Mouse (Mus musculus): Measurements from ENCODE around the gene Kcp. TPM values are rescaled to one million over a fixed set of nuclear protein-coding genes. Genes with fewer than 3 reads are reported as not detected.

Kcp gene
- total and polyA plus RNA-seq, 3 experiments = 0.51 to 0.64 TPM; not detected in 1

GRCm38 (mm10) chr6:29433804-29434795, 73.7 kb downstream of the Kcp start:
- dilution Hi-C loops (cut with MboI; ENCODE audit: extremely low pct_ligation_motif_present, extremely low pct_unique_long_range_greater_than_20kb, low sequenced_read_pairs) = no loop called here
- H3K27ac ChIP-seq (ENCODE audit: insufficient read depth, low read depth) = no peak overlapping the region

GRCm38 (mm10) chr6:29433038-29433803, 74.5 kb downstream of the Kcp start, which contains the start of gene Flnc:
Flnc (plus strand) TSS chr6:29433256.
- no peak within 1 kb of the TSS for H3K4me3 ChIP-seq (replicated peaks in 1 of 3; ENCODE audit: low read depth in 2 of 3, low read length in 2 of 3, poor library complexity in 1 of 3)
- no peaks in the 10 kb centered on the region for H3K79me2 ChIP-seq (replicated peaks; ENCODE audit: control insufficient read depth, extremely low read depth, insufficient read depth, poor library complexity, severe bottlenecking)
- no peak within 1 kb of the TSS for H3K27ac ChIP-seq (ENCODE audit: insufficient read depth, low read depth)
- no peak within 1 kb of the TSS for H3K9ac ChIP-seq (ENCODE audit: insufficient read depth, low read depth)
- dilution Hi-C loops (cut with MboI; ENCODE audit: extremely low pct_ligation_motif_present, extremely low pct_unique_long_range_greater_than_20kb, low sequenced_read_pairs) (no loop called here), in situ Hi-C loops (cut with MboI; ENCODE audit: low pct_ligation_motif_present, low pct_unique_long_range_greater_than_20kb, low sequenced_read_pairs) (no loop called here)
- H3K27me3 ChIP-seq (replicated peaks) = peaks cover 6% of the 10 kb centered on the region
- DNase-seq (ENCODE audit: extremely low read depth) = no peak
- no peak within 1 kb of the TSS for H3K4me2 ChIP-seq (ENCODE audit: insufficient read depth, low read depth, poor library complexity, severe bottlenecking)
- TF ChIP-seq MEF2A (IDR thresholded peaks at IDR 0.05; ENCODE audit: borderline replicate concordance, low read depth, low read length) = no peak
- no peak for TF ChIP-seq ZKSCAN1 (IDR thresholded peaks at IDR 0.05; ENCODE audit: borderline replicate concordance, low read depth, low read length)
- no peak for TF ChIP-seq UBTF (IDR thresholded peaks at IDR 0.05; ENCODE audit: low read depth, low read length)
- TF ChIP-seq USF2 (conservative IDR thresholded peaks at IDR 0.05; ENCODE audit: low read depth, low read length) = no peak
- TF ChIP-seq MAX (IDR thresholded peaks at IDR 0.05; ENCODE audit: low read length) = no peak
- TF ChIP-seq ZMIZ1 (IDR thresholded peaks at IDR 0.05; ENCODE audit: low read depth, low read length) = no peak
- no peak for TF ChIP-seq POLR2AphosphoS2 (IDR thresholded peaks at IDR 0.05; ENCODE audit: low read depth, low read length)
- TF ChIP-seq USF1 (IDR thresholded peaks at IDR 0.05; ENCODE audit: low read depth, low read length) = no peak
- TF ChIP-seq NELFE (IDR thresholded peaks at IDR 0.05; ENCODE audit: low read depth, low read length) = no peak
- TF ChIP-seq EP300 (IDR thresholded peaks at IDR 0.05; ENCODE audit: low read length) = no peak
- no peaks in the 10 kb centered on the region for H3K36me3 ChIP-seq (replicated peaks in 1 of 2; ENCODE audit: control insufficient read depth in 1 of 2, insufficient read depth in 1 of 2, low read length in 1 of 2)
- H3K9me3 ChIP-seq (replicated peaks; ENCODE audit: low read length) = peaks cover 3% of the 10 kb centered on the region
- peaks cover 18 to 60% of the 10 kb centered on the region in 2 experiments for H3K4me1 ChIP-seq (ENCODE audit: control insufficient read depth in 1 of 2, insufficient read depth in 2 of 2)

More at GRCm38 (mm10) chr6:29433804-29434795, 73.7 kb downstream of the Kcp start:
- TF ChIP-seq UBTF (IDR thresholded peaks at IDR 0.05; ENCODE audit: low read depth, low read length) (no peak), CTCF (conservative IDR thresholded peaks at IDR 0.05 in 1 of 2, IDR thresholded peaks at IDR 0.05 in 1 of 2; ENCODE audit: low read depth in 2 of 2, low read length in 2 of 2) (no peak), MAFK (IDR thresholded peaks at IDR 0.05; ENCODE audit: insufficient replicate concordance, low read length) (no peak), NELFE (IDR thresholded peaks at IDR 0.05; ENCODE audit: low read depth, low read length) (no peak), ZNF384 (IDR thresholded peaks at IDR 0.05; ENCODE audit: low read depth, low read length) (no peak), TCF12 (IDR thresholded peaks at IDR 0.05; ENCODE audit: low read depth, low read length) (no peak), RCOR1 (conservative IDR thresholded peaks at IDR 0.05; ENCODE audit: low read depth, low read length) (no peak), MAZ (IDR thresholded peaks at IDR 0.05; ENCODE audit: low read depth, low read length) (no peak), MXI1 (IDR thresholded peaks at IDR 0.05; ENCODE audit: low read depth, low read length) (no peak), EP300 (IDR thresholded peaks at IDR 0.05; ENCODE audit: low read length) (no peak), POLR2A (IDR thresholded peaks at IDR 0.05; ENCODE audit: low read depth, low read length) (no peak), USF2 (conservative IDR thresholded peaks at IDR 0.05; ENCODE audit: low read depth, low read length) (no peak), TBP (conservative IDR thresholded peaks at IDR 0.05; ENCODE audit: low read depth, low read length) (no peak), USF1 (IDR thresholded peaks at IDR 0.05; ENCODE audit: low read depth, low read length) (no peak), BHLHE40 (IDR thresholded peaks at IDR 0.05; ENCODE audit: low read depth, low read length) (no peak), JUN (IDR thresholded peaks at IDR 0.05; ENCODE audit: insufficient read depth, low read depth, low read length) (no peak), CHD1 (IDR thresholded peaks at IDR 0.05; ENCODE audit: low read depth, low read length) (no peak), ZC3H11A (IDR thresholded peaks at IDR 0.05; ENCODE audit: low read depth, low read length) (no peak)
- Histone ChIP-seq H3K36me3 (replicated peaks in 1 of 2; ENCODE audit: control insufficient read depth in 1 of 2, insufficient read depth in 1 of 2, low read length in 1 of 2) (no peaks in the 10 kb centered on the region), H3K4me3 (replicated peaks in 1 of 3; ENCODE audit: low read depth in 2 of 3, low read length in 2 of 3, poor library complexity in 1 of 3) (no peak overlapping the region), H3K9me3 (replicated peaks; ENCODE audit: low read length) (peaks cover 3% of the 10 kb centered on the region), H3K9ac (ENCODE audit: insufficient read depth, low read depth) (no peak overlapping the region), H3K27me3 (replicated peaks) (peaks cover 8% of the 10 kb centered on the region), H3K4me1 (ENCODE audit: control insufficient read depth in 1 of 2, insufficient read depth in 2 of 2) (peaks cover 18 to 60% of the 10 kb centered on the region in 2 experiments), H3K4me2 (ENCODE audit: insufficient read depth, low read depth, poor library complexity, severe bottlenecking) (no peak overlapping the region), H3K79me2 (replicated peaks; ENCODE audit: control insufficient read depth, extremely low read depth, insufficient read depth, poor library complexity, severe bottlenecking) (no peaks in the 10 kb centered on the region)
- DNase-seq (ENCODE audit: extremely low read depth) = no peak
- in situ Hi-C loops (cut with MboI; ENCODE audit: low pct_ligation_motif_present, low pct_unique_long_range_greater_than_20kb, low sequenced_read_pairs) = no loop called here

All from CH12.LX (cell line).